Mouse (Mus musculus): ENCODE measurements at regions not wholly inside any gene's neighbourhood (a gene's known extent, or its start where the extent isn't known, plus 50 kb on each side); places are given as distances from the start of the nearest gene placed in this dataset.

- no peak for TF ChIP-seq CTCF (IDR thresholded peaks at IDR 0.05; ENCODE audit: low read depth)
- no peak for TF ChIP-seq EP300 (IDR thresholded peaks at IDR 0.05; ENCODE audit: low read depth)
Measured at GRCm38 (mm10) chr2:131797001-131797693, 62.4 kb downstream of the Erv3 start.
